In genomic region chr16:4684457-4684791, GRCm38 (mm10) we compare ENCODE assay signal across 8 mouse cellular contexts. TPM values are rescaled to one million over a fixed set of nuclear protein-coding genes. Genes with fewer than 3 reads are reported as not detected.
A peak's percentile ranks its signal among the peaks of the same experiment; 100 is the strongest.
DNase-seq lines count a peak whose midpoint lies in the region; ATAC-seq and TF ChIP-seq lines count a peak whose summit lies in the region.

No protein-coding gene starts in this region.

- H3K4me1 ChIP-seq in erythroblast, embryonic 14.5 days (ENCODE audit: control insufficient read depth), result peaks cover 55% of the 10 kb centered on the region
- H3K4me1 ChIP-seq in testis, adult 2 months (ENCODE audit: control insufficient read depth, insufficient read depth, low read length), result peaks cover 7% of the 10 kb centered on the region
- peaks cover 16% of the 10 kb centered on the region for H3K4me1 ChIP-seq in limb, embryonic 15.5 days
- peaks cover 9% of the 10 kb centered on the region for H3K4me1 ChIP-seq in stomach, embryonic 16.5 days (ENCODE audit: control insufficient read depth, insufficient read depth, low read length)

- H3K27me3 ChIP-seq in erythroblast, embryonic 14.5 days (ENCODE audit: control insufficient read depth), result no peaks in the 10 kb centered on the region
- H3K27me3 ChIP-seq in testis, adult 2 months (ENCODE audit: control insufficient read depth, insufficient read depth, low read length), result no peaks in the 10 kb centered on the region
- no peaks in the 10 kb centered on the region for H3K27me3 ChIP-seq in limb, embryonic 15.5 days
- no peaks in the 10 kb centered on the region for H3K27me3 ChIP-seq in stomach, embryonic 16.5 days (ENCODE audit: control insufficient read depth, insufficient read depth, low read length)

- peak overlapping the region; percentile 98 for H3K27ac ChIP-seq in testis, adult 2 months (ENCODE audit: control insufficient read depth, insufficient read depth, low read depth, low read length)
- H3K27ac ChIP-seq in limb, embryonic 15.5 days, result peak overlapping the region; percentile 93
- peak overlapping the region; percentile 62; the same call in 1 of the 2 replicates for H3K27ac ChIP-seq in stomach, embryonic 16.5 days (ENCODE audit: low read length)

- DNase-seq in testis, postnatal 10 days (ENCODE audit: low spot score), result no peak
- no peak for DNase-seq in thymus, postnatal 14 days
- DNase-seq in urinary bladder, adult 2 months (ENCODE audit: low spot score), result no peak

- H3K9ac ChIP-seq in limb, embryonic 15.5 days, result peak overlapping the region; percentile 82
- H3K9ac ChIP-seq in stomach, embryonic 16.5 days (ENCODE audit: low read length), result peak overlapping the region; percentile 98

- 1% methylated on average over 9 of the region's 9 CpGs for WGBS in limb, embryonic 15.5 days
- under 1% methylated on average over 9 of the region's 9 CpGs for WGBS in stomach, embryonic 16.5 days

- TF ChIP-seq POLR2A in testis, adult 2 months (IDR thresholded peaks at IDR 0.05; ENCODE audit: control insufficient read depth, low read depth, low read length), result no peak

- peak overlapping the region; percentile 85 for H3K4me2 ChIP-seq in limb, embryonic 15.5 days
- H3K4me2 ChIP-seq in stomach, embryonic 16.5 days (ENCODE audit: low read depth, low read length), result peak overlapping the region; percentile 98

- TF ChIP-seq CTCF in testis, adult 2 months (IDR thresholded peaks at IDR 0.05; ENCODE audit: control insufficient read depth, insufficient read depth, insufficient replicate concordance, low read depth, low read length), result no peak

- ATAC-seq in erythroblast, adult 5-6 weeks (replicated peaks; ENCODE audit: low FRiP score, poor library complexity, severe bottlenecking), result no peak
- ATAC-seq in limb, embryonic 15.5 days (ENCODE audit: insufficient number of reproducible peaks, low FRiP score, low TSS enrichment, low read depth), result no peak
- no peak for ATAC-seq in stomach, embryonic 16.5 days (ENCODE audit: insufficient read depth, low FRiP score)

- no peaks in the 10 kb centered on the region for H3K9me3 ChIP-seq in erythroblast, embryonic 14.5 days (ENCODE audit: control insufficient read depth, low read length)
- no peaks in the 10 kb centered on the region for H3K9me3 ChIP-seq in limb, embryonic 15.5 days
- no peaks in the 10 kb centered on the region for H3K9me3 ChIP-seq in stomach, embryonic 16.5 days (replicated peaks; ENCODE audit: control insufficient read depth, low read length)

- peaks cover 25% of the 10 kb centered on the region for H3K36me3 ChIP-seq in erythroblast, embryonic 14.5 days (ENCODE audit: control insufficient read depth)
- H3K36me3 ChIP-seq in testis, adult 2 months (ENCODE audit: control insufficient read depth, insufficient read depth, low read length), result peaks cover 1% of the 10 kb centered on the region; the same call in 1 of the 2 replicates
- peaks cover 22% of the 10 kb centered on the region for H3K36me3 ChIP-seq in limb, embryonic 15.5 days
- peaks cover 5% of the 10 kb centered on the region for H3K36me3 ChIP-seq in stomach, embryonic 16.5 days (ENCODE audit: control insufficient read depth, insufficient read depth, low read length)

- peak overlapping the region; percentile 79 for H3K4me3 ChIP-seq in erythroblast, embryonic 14.5 days (replicated peaks)
- H3K4me3 ChIP-seq in testis, adult 2 months (ENCODE audit: control insufficient read depth, low read depth, low read length), result peak overlapping the region; percentile 96
- H3K4me3 ChIP-seq in limb, embryonic 15.5 days, result peak overlapping the region; percentile 75
- H3K4me3 ChIP-seq in stomach, embryonic 16.5 days (replicated peaks; ENCODE audit: low read length), result peak overlapping the region; percentile 98

RNA-seq across cellular contexts. Expression of gene Coro7, which starts 4.8 kb away (rescaled TPM):
- 1.1 and 3.2 TPM in 2 replicates for polyA plus RNA-seq in erythroblast, embryonic 14.5 days (2012)
- total RNA-seq in erythroblast, adult 5-6 weeks (2015; ENCODE audit: low replicate concordance), result 14.6 and 24.2 TPM in 2 replicates
- total RNA-seq in erythroblast, adult 5-6 weeks (2017; ENCODE audit: low replicate concordance), result 5.3 and 9.6 TPM in 2 replicates
- polyA plus RNA-seq in testis, adult 2 months (2012; rRNA removed), result 17.2 and 17.4 TPM in 2 replicates
- 16.8 and 18.4 TPM in 2 replicates for polyA plus RNA-seq in limb, embryonic 15.5 days (2015; fragmentation: Nextera tagmentation; extraction: Ambion mirVana)
- 19.7 and 20.6 TPM in 2 replicates for polyA plus RNA-seq in stomach, embryonic 16.5 days (2015; fragmentation: Nextera tagmentation; extraction: Ambion mirVana)
- 32.6 and 33.5 TPM in 2 replicates for polyA plus RNA-seq in urinary bladder, adult 2 months (2012; rRNA removed)

RNA-seq across cellular contexts. Expression of gene Nmral1, which starts 34.7 kb away (rescaled TPM):
- polyA plus RNA-seq in erythroblast, embryonic 14.5 days (2012), result 1.9 and 4.0 TPM in 2 replicates
- total RNA-seq in erythroblast, adult 5-6 weeks (2015; ENCODE audit: low replicate concordance), result 4.6 and 14.4 TPM in 2 replicates
- 10.6 and 16.4 TPM in 2 replicates for total RNA-seq in erythroblast, adult 5-6 weeks (2017; ENCODE audit: low replicate concordance)
- polyA plus RNA-seq in testis, adult 2 months (2012; rRNA removed), result 1.8 and 2.2 TPM in 2 replicates
- 48.3 and 54.5 TPM in 2 replicates for polyA plus RNA-seq in limb, embryonic 15.5 days (2015; fragmentation: Nextera tagmentation; extraction: Ambion mirVana)
- 44.7 and 45.6 TPM in 2 replicates for polyA plus RNA-seq in stomach, embryonic 16.5 days (2015; fragmentation: Nextera tagmentation; extraction: Ambion mirVana)
- polyA plus RNA-seq in urinary bladder, adult 2 months (2012; rRNA removed), result 8.3 and 12.0 TPM in 2 replicates

RNA-seq across cellular contexts. Expression of gene Hmox2, which starts 41.7 kb away (rescaled TPM):
- polyA plus RNA-seq in erythroblast, embryonic 14.5 days (2012), result 0.34 and 1.3 TPM in 2 replicates
- 13.3 and 22.6 TPM in 2 replicates for total RNA-seq in erythroblast, adult 5-6 weeks (2015; ENCODE audit: low replicate concordance)
- 15.4 and 18.8 TPM in 2 replicates for total RNA-seq in erythroblast, adult 5-6 weeks (2017; ENCODE audit: low replicate concordance)
- polyA plus RNA-seq in testis, adult 2 months (2012; rRNA removed), result 538 and 552 TPM in 2 replicates
- 99.6 and 106 TPM in 2 replicates for polyA plus RNA-seq in limb, embryonic 15.5 days (2015; fragmentation: Nextera tagmentation; extraction: Ambion mirVana)
- polyA plus RNA-seq in stomach, embryonic 16.5 days (2015; fragmentation: Nextera tagmentation; extraction: Ambion mirVana), result 83.3 and 85.2 TPM in 2 replicates
- polyA plus RNA-seq in urinary bladder, adult 2 months (2012; rRNA removed), result 54.0 and 59.1 TPM in 2 replicates

RNA-seq across cellular contexts. Expression of gene Dnaja3, which starts 44.6 kb away (rescaled TPM):
- polyA plus RNA-seq in erythroblast, embryonic 14.5 days (2012), result 0.66 and 0.80 TPM in 2 replicates
- total RNA-seq in erythroblast, adult 5-6 weeks (2015; ENCODE audit: low replicate concordance), result 4.8 and 6.9 TPM in 2 replicates
- total RNA-seq in erythroblast, adult 5-6 weeks (2017; ENCODE audit: low replicate concordance), result 9.5 and 10.9 TPM in 2 replicates
- polyA plus RNA-seq in testis, adult 2 months (2012; rRNA removed), result 26.7 and 28.0 TPM in 2 replicates
- 60.5 and 65.1 TPM in 2 replicates for polyA plus RNA-seq in limb, embryonic 15.5 days (2015; fragmentation: Nextera tagmentation; extraction: Ambion mirVana)
- 73.1 and 76.6 TPM in 2 replicates for polyA plus RNA-seq in stomach, embryonic 16.5 days (2015; fragmentation: Nextera tagmentation; extraction: Ambion mirVana)
- polyA plus RNA-seq in urinary bladder, adult 2 months (2012; rRNA removed), result 36.6 and 37.9 TPM in 2 replicates

RNA-seq across cellular contexts. Expression of gene Vasn, which starts 44.7 kb away (rescaled TPM):
- polyA plus RNA-seq in erythroblast, embryonic 14.5 days (2012), result 0.01 and 0.19 TPM in 2 replicates
- total RNA-seq in erythroblast, adult 5-6 weeks (2015; ENCODE audit: low replicate concordance), result not detected in 2 replicates
- not detected in 2 replicates for total RNA-seq in erythroblast, adult 5-6 weeks (2017; ENCODE audit: low replicate concordance)
- polyA plus RNA-seq in testis, adult 2 months (2012; rRNA removed), result 13.5 and 15.9 TPM in 2 replicates
- 41.5 and 45.1 TPM in 2 replicates for polyA plus RNA-seq in limb, embryonic 15.5 days (2015; fragmentation: Nextera tagmentation; extraction: Ambion mirVana)
- 18.3 and 18.4 TPM in 2 replicates for polyA plus RNA-seq in stomach, embryonic 16.5 days (2015; fragmentation: Nextera tagmentation; extraction: Ambion mirVana)
- polyA plus RNA-seq in urinary bladder, adult 2 months (2012; rRNA removed), result 26.6 and 28.5 TPM in 2 replicates

Comparison
In these comparisons a context has a peak if more than half of its experiments do, and no peak if none do; other contexts are left out.
1. RNA of gene Hmox2, which starts 41.7 kb away (polyA plus RNA-seq): 538 to 552 TPM in testis, adult 2 months, 99.6 to 106 TPM in limb, embryonic 15.5 days, 83.3 to 85.2 TPM in stomach, embryonic 16.5 days and 54.0 to 59.1 TPM in urinary bladder, adult 2 months; 0.34 to 1.3 TPM in erythroblast, embryonic 14.5 days; every median in the first group is over 10 times any median in the second.
2. Peak in every context shown above with its lines, with median percentiles within 50 percentile points of each other: H3K4me3 ChIP-seq and H3K27ac ChIP-seq.